Mouse (Mus musculus) spleen, adult 18-20 months (tissue): Measurements from ENCODE around the gene Smyd1.

ENCODE experiments used
- DNase-seq, 2 experiments: peaks; one replicate each; pipeline ENCODE4 v3.0.0; 2022; ENCODE audit warnings: mixed read lengths in 2 of 2

Gene Smyd1

GRCm38 (mm10) chr6:71258562-71258961 lies 63.5 kb downstream of the Smyd1 start:
- DNase-seq: no peak

- no peak for DNase-seq
These were observed 64.7 kb downstream of the Smyd1 start for GRCm38 (mm10) chr6:71257375-71257774.

GRCm38 (mm10) chr6:71256166-71256565 lies 65.9 kb downstream of the Smyd1 start:
- DNase-seq: no peak

- DNase-seq: no peak
These were observed 67.6 kb downstream of the Smyd1 start for GRCm38 (mm10) chr6:71254456-71254855.

- DNase-seq: no peak
These were observed 71.1 kb downstream of the Smyd1 start for GRCm38 (mm10) chr6:71250951-71251350.

GRCm38 (mm10) chr6:71249615-71250014 lies 72.4 kb downstream of the Smyd1 start:
- DNase-seq: no peak

- no peak for DNase-seq
These were observed 73.6 kb downstream of the Smyd1 start for GRCm38 (mm10) chr6:71248420-71248819.

GRCm38 (mm10) chr6:71243258-71243657 lies 78.8 kb downstream of the Smyd1 start:
- no peak for DNase-seq

GRCm38 (mm10) chr6:71242811-71243210 lies 79.2 kb downstream of the Smyd1 start:
- no peak for DNase-seq

- DNase-seq: no peak
These were observed 81.2 kb downstream of the Smyd1 start for GRCm38 (mm10) chr6:71240831-71241230.

GRCm38 (mm10) chr6:71239069-71239750 lies 82.8 kb downstream of the Smyd1 start:
- no peak for DNase-seq

GRCm38 (mm10) chr6:71237031-71237431 lies 85.0 kb downstream of the Smyd1 start:
- no peak for DNase-seq

GRCm38 (mm10) chr6:71236506-71236905 lies 85.5 kb downstream of the Smyd1 start:
- no peak for DNase-seq

- no peak for DNase-seq
These were observed 86.1 kb downstream of the Smyd1 start for GRCm38 (mm10) chr6:71235944-71236343.

GRCm38 (mm10) chr6:71235121-71235520 lies 86.9 kb downstream of the Smyd1 start:
- DNase-seq: no peak

GRCm38 (mm10) chr6:71227157-71227770 lies 94.8 kb downstream of the Smyd1 start:
- no peak for DNase-seq

GRCm38 (mm10) chr6:71226544-71226943 lies 95.5 kb downstream of the Smyd1 start:
- no peak for DNase-seq

GRCm38 (mm10) chr6:71224184-71224943 lies 97.7 kb downstream of the Smyd1 start:
- DNase-seq: no peak

GRCm38 (mm10) chr6:71221501-71221900 lies 100.5 kb downstream of the Smyd1 start:
- no peak for DNase-seq

- no peak for DNase-seq
These were observed 109.6 kb downstream of the Smyd1 start for GRCm38 (mm10) chr6:71212471-71212870.

GRCm38 (mm10) chr6:71211917-71212316 lies 110.1 kb downstream of the Smyd1 start:
- no peak for DNase-seq

GRCm38 (mm10) chr6:71208691-71209090 lies 113.3 kb downstream of the Smyd1 start:
- no peak for DNase-seq

GRCm38 (mm10) chr6:71204166-71204565 lies 117.9 kb downstream of the Smyd1 start:
- DNase-seq: no peak

GRCm38 (mm10) chr6:71203674-71204073 lies 118.4 kb downstream of the Smyd1 start:
- DNase-seq: no peak
